Comparison of ENCODE assay signal across 13 mouse cellular contexts in the genomic region with DNA sequence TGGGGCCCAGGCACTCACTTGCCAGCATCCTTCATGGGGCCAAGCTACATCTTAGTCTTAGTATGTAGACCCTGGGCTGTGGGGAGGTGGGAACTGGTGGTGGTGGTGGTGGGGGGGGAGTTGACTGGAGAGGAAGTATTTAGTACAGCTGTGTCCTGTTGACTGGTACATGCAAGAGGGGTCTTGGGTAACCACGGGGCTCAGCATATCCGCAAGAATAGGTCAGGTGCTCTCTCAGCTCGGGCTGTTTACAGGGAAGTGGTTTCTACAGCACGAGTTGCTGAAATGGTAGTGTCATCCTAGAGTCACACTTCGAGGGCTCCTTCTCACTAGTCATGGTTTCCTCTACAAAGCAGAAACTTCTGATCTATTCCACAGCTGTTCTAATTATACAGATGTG. TPM values are rescaled to one million over a fixed set of nuclear protein-coding genes. Genes with fewer than 3 reads are reported as not detected.
A peak's percentile ranks its signal among the peaks of the same experiment; 100 is the strongest.
DNase-seq lines count a peak whose midpoint lies in the region; ATAC-seq and TF ChIP-seq lines count a peak whose summit lies in the region.
"Had no signal": no experiment of that assay in that cellular context is flagged by ENCODE, and none has a peak within 500 bp of the region (broad histone marks: within the 10 kb centered on the region; RNA-seq: fewer than 3 reads in every experiment).

No protein-coding gene starts in this region.

- WGBS in heart, embryonic 16.5 days, result 73% methylated on average over 5 of the region's 5 CpGs
- 12% methylated on average over 5 of the region's 5 CpGs for WGBS in liver, embryonic 14.5 days (ENCODE audit: insufficient replicate concordance)

- ATAC-seq in heart, embryonic 16.5 days (replicated peaks; ENCODE audit: extremely low read depth, insufficient read depth, low FRiP score), result peak; percentile 37; the same call in 1 of the 2 replicates
- no peak for ATAC-seq in liver, embryonic 14.5 days (ENCODE audit: insufficient read depth)
- no peak for ATAC-seq in cerebellum, adult (ENCODE audit: insufficient number of reproducible peaks, low FRiP score, low TSS enrichment)
- ATAC-seq: intestine, postnatal 0 days had no signal

- H3K9ac ChIP-seq in heart, embryonic 16.5 days (ENCODE audit: low read length), result no peak overlapping the region
- no peak overlapping the region for H3K9ac ChIP-seq in liver, embryonic 14.5 days (replicated peaks)
- H3K9ac ChIP-seq: embryonic facial prominence, embryonic 15.5 days had no signal

- no peak overlapping the region for H3K4me2 ChIP-seq in heart, embryonic 16.5 days (ENCODE audit: low read depth, low read length)
- H3K4me2 ChIP-seq in liver, embryonic 14.5 days (ENCODE audit: low read depth), result no peak overlapping the region
- H3K4me2 ChIP-seq: embryonic facial prominence, embryonic 15.5 days had no signal

- TF ChIP-seq CTCF in liver, embryonic 14.5 days (IDR thresholded peaks at IDR 0.05; ENCODE audit: low read depth), result no peak

- no peak overlapping the region for H3K4me3 ChIP-seq in heart, embryonic 16.5 days (ENCODE audit: low read length)
- no peak overlapping the region for H3K4me3 ChIP-seq in liver, embryonic 14.5 days (ENCODE audit: insufficient read depth in 1 of 2, low read depth in 2 of 2, low read length in 2 of 2)
- H3K4me3 ChIP-seq: embryonic facial prominence, embryonic 15.5 days had no signal

- H3K9me3 ChIP-seq in heart, embryonic 16.5 days (replicated peaks; ENCODE audit: control insufficient read depth, low read length), result no peaks in the 10 kb centered on the region
- H3K9me3 ChIP-seq in liver, embryonic 14.5 days (ENCODE audit: control insufficient read depth, low read length), result no peaks in the 10 kb centered on the region
- H3K9me3 ChIP-seq: embryonic facial prominence, embryonic 15.5 days had no signal

- peak; percentile 21; the same call in 1 of the 2 replicates for TF ChIP-seq EP300 in liver, embryonic 14.5 days (IDR thresholded peaks at IDR 0.05; ENCODE audit: low read depth)

- H3K4me1 ChIP-seq in heart, embryonic 16.5 days (ENCODE audit: control insufficient read depth, insufficient read depth, low read length), result peaks cover 3% of the 10 kb centered on the region; the same call in 1 of the 2 replicates
- H3K4me1 ChIP-seq in liver, embryonic 14.5 days (replicated peaks; ENCODE audit: control insufficient read depth in 2 of 2, insufficient read depth in 2 of 2, low read length in 1 of 2), result no peaks in the 10 kb centered on the region
- H3K4me1 ChIP-seq: embryonic facial prominence, embryonic 15.5 days had no signal

- no peak for DNase-seq in heart, adult 8-10 months (ENCODE audit: low spot score)
- DNase-seq in liver, embryonic 14.5 days (ENCODE audit: low read depth in 3 of 3, low spot score in 3 of 3), result peak in 2 of 3 experiments; percentile 17 to 24
- DNase-seq in naive thymus-derived CD4-positive, alpha-beta T cell, adult 2 months (ENCODE audit: low read depth), result peak; percentile 44
- peak; percentile 69 for DNase-seq in thymus, postnatal 14 days
- no peak for DNase-seq in neural tube, embryonic 10.5 days (ENCODE audit: extremely low spot score, low spot score)
- no peak for DNase-seq in urinary bladder, postnatal 36 days (ENCODE audit: low spot score in 2 of 2)
- DNase-seq: midbrain, embryonic 14.5 days had no signal

- H3K27ac ChIP-seq in heart, embryonic 16.5 days (ENCODE audit: low read length), result no peak overlapping the region
- no peak overlapping the region for H3K27ac ChIP-seq in liver, embryonic 14.5 days
- H3K27ac ChIP-seq: embryonic facial prominence, embryonic 15.5 days had no signal

- no peaks in the 10 kb centered on the region for H3K36me3 ChIP-seq in heart, embryonic 16.5 days (ENCODE audit: control insufficient read depth, insufficient read depth)
- no peaks in the 10 kb centered on the region for H3K36me3 ChIP-seq in liver, embryonic 14.5 days (replicated peaks; ENCODE audit: control insufficient read depth, insufficient read depth, low read depth)
- H3K36me3 ChIP-seq: embryonic facial prominence, embryonic 15.5 days had no signal

- H3K27me3 ChIP-seq in heart, embryonic 16.5 days (ENCODE audit: control insufficient read depth, insufficient read depth, low read length), result no peaks in the 10 kb centered on the region
- H3K27me3 ChIP-seq in liver, embryonic 14.5 days (ENCODE audit: control insufficient read depth, insufficient read depth, low read length), result no peaks in the 10 kb centered on the region
- H3K27me3 ChIP-seq: embryonic facial prominence, embryonic 15.5 days had no signal

RNA-seq across cellular contexts. Expression of gene Rpl9-ps1, which starts 5.3 kb away (rescaled TPM):
- not detected in 2 replicates for polyA plus RNA-seq in heart, embryonic 16.5 days (2015; fragmentation: Nextera tagmentation; extraction: Ambion mirVana)
- not detected for total RNA-seq in heart, adult 8-10 months (2022)
- not detected in 2 replicates for polyA plus RNA-seq in liver, embryonic 14.5 days (2012; rRNA removed)
- polyA plus RNA-seq in liver, embryonic 14.5 days (2014; fragmentation: Nextera tagmentation; extraction: Ambion mirVana), result not detected in 2 replicates
- total RNA-seq: left cerebral cortex, postnatal 36 days had no signal
- polyA plus RNA-seq: embryonic facial prominence, embryonic 15.5 days; heart, embryonic 14.5 days; intestine, postnatal 0 days; midbrain, embryonic 14.5 days had no signal

RNA-seq across cellular contexts. Expression of gene Ccl3, which starts 9.0 kb away (rescaled TPM):
- polyA plus RNA-seq in heart, embryonic 16.5 days (2015; fragmentation: Nextera tagmentation; extraction: Ambion mirVana), result 0.67 and 1.0 TPM in 2 replicates
- not detected for total RNA-seq in heart, adult 8-10 months (2022)
- 0.83 and 1.2 TPM in 2 replicates for polyA plus RNA-seq in liver, embryonic 14.5 days (2012; rRNA removed)
- 1.1 TPM in 2 replicates for polyA plus RNA-seq in liver, embryonic 14.5 days (2014; fragmentation: Nextera tagmentation; extraction: Ambion mirVana)
- total RNA-seq: left cerebral cortex, postnatal 36 days had no signal

RNA-seq across cellular contexts. Expression of gene Ccl4, which starts 22.2 kb away (rescaled TPM):
- polyA plus RNA-seq in heart, embryonic 16.5 days (2015; fragmentation: Nextera tagmentation; extraction: Ambion mirVana), result 0.46 and 0.80 TPM in 2 replicates
- not detected for total RNA-seq in heart, adult 8-10 months (2022)
- 0.31 and 0.45 TPM in 2 replicates for polyA plus RNA-seq in liver, embryonic 14.5 days (2012; rRNA removed)
- polyA plus RNA-seq in liver, embryonic 14.5 days (2014; fragmentation: Nextera tagmentation; extraction: Ambion mirVana), result 0.30 and 0.84 TPM in 2 replicates
- total RNA-seq: left cerebral cortex, postnatal 36 days had no signal

RNA-seq across cellular contexts. Expression of gene Ccl6, which starts 47.3 kb away (rescaled TPM):
- polyA plus RNA-seq in heart, embryonic 16.5 days (2015; fragmentation: Nextera tagmentation; extraction: Ambion mirVana), result 5.5 and 7.8 TPM in 2 replicates
- total RNA-seq in heart, adult 8-10 months (2022), result 10 to 100 TPM in 2 of 4 experiments, 1 to 10 TPM in 2; 5.4 to 24.7 (median 9.6) TPM
- 2.4 and 2.6 TPM in 2 replicates for polyA plus RNA-seq in liver, embryonic 14.5 days (2012; rRNA removed)
- polyA plus RNA-seq in liver, embryonic 14.5 days (2014; fragmentation: Nextera tagmentation; extraction: Ambion mirVana), result 9.2 and 12.7 TPM in 2 replicates

Comparison
In these comparisons a context has a peak if more than half of its experiments do, and no peak if none do; other contexts are left out.
1. DNase-seq: peak in liver, embryonic 14.5 days (2 of 3), naive thymus-derived CD4-positive, alpha-beta T cell, adult 2 months (single experiment) and thymus, postnatal 14 days (single experiment); none in heart, adult 8-10 months (single experiment), neural tube, embryonic 10.5 days (single experiment) and urinary bladder, postnatal 36 days (0 of 2).